Mouse (Mus musculus) CD8-positive naive resting alpha-beta T cell, adult 2 months (primary cell): Measurements from ENCODE around the gene Hao2.

ENCODE experiments used
- DNase-seq, 2 experiments: peaks; one replicate each; pipeline ENCODE4 v3.0.0; 2022; ENCODE audit warnings: low read depth in 2 of 2, low spot score in 2 of 2

Hao2 gene

DNA sequence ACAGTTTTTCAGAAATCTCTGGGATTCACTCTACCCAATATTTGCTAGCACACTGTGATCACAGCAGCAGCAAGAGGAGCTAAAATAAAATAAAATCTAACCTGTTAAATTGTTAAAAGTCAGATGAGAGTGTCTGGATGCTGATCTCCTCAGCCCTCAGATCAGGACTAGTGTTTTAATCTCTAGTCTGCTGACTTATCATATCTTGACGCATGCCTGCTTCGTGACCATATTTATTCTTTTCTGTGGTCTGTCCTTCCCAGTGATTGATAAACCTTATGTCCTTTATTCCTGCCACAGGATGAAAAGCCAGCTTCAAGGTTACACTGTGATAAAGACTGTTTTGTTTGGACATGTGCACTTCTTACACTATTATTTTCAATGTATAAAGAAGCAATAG lies 35.0 kb downstream of the Hao2 start:
- DNase-seq = no peak

DNA sequence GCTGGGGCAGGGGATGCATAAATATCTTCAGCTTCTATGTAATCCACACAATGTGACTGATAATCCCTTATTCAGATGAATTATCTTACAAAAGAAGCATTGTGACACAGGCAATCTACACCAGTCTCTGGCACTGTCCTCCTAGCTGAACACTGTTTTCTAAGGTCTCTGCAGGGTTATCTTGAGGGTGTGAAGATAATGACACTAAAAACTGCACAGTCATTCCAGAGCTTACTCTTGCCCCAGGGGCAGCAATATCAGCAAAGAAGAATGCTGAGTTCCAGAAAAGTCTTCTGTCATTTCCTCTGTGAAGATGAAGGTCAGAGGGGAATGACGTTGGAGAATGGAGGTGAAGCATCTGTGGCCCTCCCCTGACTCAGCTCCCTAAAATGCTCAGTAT lies 36.1 kb downstream of the Hao2 start:
- no peak for DNase-seq

DNA sequence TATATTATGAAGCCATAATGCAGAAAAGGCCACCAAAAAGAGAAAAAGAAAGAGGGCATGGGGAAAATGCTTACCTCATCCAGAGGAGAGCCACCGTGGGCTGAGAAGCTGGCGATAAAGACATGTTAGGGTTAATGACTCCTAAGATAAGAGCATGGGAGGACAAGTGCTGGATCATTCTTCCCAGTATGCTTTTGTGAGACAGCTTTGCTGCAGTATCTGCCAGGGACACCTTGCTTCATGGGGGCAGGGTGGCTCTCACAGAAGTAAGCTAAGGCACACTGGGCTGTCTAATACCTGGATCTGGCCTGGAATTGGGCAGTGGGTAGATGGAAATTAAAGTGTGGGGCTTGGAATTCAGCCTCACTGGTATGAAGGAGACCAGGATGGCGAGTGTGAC lies 37.9 kb downstream of the Hao2 start:
- DNase-seq = no peak

DNA sequence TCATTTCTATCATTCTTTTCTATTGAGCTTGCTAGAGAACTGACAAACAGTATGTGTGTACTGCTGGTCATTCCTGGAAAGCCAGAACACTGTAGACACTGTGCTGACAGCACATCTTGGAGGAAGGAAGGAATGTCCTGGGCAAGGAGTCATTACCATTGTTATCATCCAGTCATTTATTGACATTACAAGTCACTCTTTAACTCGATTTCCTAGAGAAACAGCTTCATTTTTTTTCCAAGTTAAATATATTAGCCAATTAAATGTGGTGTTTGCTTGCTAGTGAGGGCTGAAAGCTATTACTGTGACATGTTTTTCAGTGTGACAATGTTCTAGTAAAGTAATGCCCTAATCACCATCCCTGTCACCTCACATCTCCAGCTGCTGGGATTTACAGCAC lies 39.4 kb downstream of the Hao2 start:
- DNase-seq = no peak

DNA sequence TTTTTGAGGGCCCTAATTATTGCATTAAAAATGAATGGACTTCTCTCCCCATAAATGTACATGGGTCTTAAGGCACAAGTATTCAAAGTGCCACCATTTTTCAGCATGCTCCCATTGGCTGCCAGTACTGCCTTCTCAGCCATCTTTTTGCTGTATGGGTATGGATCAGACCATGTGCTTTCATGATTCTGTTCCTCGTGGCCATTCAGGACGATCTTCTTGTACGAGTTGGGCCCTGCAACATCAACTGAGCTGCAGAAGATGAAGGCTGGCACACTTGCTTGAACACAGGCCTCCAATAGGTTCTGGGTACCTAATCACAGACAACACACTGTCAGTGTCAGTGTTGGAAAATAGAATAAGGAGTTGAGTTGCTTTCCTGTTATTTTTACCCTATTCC lies 40.0 kb downstream of the Hao2 start:
- no peak for DNase-seq

DNA sequence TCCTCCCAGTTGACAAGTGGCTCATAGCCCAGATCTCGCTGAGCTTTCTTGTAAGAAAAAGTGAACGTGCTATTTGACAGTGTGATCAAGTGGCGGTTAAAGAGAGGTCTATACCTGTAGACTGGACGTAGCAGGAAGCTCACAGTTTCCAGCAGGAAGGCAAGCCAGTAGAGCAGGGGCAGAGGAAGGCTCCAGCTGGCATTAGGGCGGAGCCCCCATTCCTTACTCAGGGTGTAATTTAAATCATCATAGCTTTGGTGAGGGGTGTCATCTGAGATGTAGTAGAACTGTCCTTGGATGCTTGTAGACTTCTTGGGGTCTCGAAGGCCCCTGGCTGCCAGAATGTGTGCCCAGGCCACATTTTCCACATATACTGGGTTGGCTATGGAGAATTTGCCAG lies 40.4 kb downstream of the Hao2 start:
- DNase-seq = no peak

DNA sequence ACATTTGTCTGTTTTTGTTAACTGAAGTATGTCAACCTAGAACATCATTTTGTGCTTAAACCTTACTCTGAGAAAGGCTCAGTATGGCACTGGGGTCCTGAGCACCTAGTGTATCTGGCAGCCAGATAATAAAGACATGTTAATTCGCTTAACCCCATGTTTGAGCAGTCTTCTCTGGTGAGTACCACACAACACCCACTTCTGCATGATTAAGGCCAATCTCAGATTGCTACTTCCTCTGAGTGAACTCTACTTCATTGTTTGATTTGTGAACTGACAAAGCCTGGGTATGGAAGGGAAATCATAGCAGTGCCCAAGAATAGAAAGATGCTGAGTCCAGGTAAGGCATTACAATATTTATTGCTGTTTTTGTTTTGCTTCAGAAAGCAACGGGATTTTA lies 41.2 kb downstream of the Hao2 start:
- no peak for DNase-seq

DNA sequence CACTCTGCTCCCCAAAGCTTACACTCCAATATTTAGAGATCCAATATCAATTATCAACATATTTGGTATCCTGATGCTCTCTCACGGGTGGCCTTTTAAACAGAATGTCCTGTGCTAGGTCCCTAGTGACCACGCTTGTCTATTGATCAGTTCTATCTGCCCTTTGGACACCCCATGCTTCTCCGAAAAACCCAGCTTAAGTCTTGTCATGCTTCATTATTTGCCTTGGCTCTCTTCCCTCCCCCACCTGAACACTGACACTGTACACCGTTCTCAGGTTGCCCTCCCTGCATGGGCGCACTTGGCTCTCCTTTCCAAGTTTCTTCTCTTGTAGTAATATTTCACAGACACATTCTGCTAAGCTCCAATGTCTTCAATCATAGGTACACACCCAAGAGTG lies 42.8 kb downstream of the Hao2 start:
- no peak for DNase-seq

DNA sequence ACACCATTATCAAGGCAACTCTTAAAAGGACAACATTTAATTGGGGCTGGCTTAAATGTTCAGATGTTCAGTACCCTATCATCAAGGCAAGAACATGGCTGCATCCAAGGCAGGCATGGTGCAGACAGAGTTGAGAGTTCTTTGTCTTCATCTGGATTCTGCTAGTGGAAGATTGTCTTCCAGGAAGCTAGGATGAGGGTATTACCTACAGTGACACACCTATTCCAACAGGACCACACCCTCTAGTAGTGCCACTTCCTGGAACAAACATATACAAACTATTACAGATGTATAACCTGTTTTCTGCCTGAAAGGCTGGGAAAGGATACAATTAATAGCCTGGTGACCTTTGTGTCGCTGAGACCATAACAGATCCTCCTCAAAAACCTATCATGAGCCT lies 44.1 kb downstream of the Hao2 start:
- no peak for DNase-seq
